Mouse (Mus musculus) T-cell, adult 2 months (primary cell): Measurements from ENCODE around the gene Map3k10.

ENCODE experiments used
- DNase-seq: peaks from one replicate; pipeline ENCODE4 v3.0.0; 2022; ENCODE audit warnings: low spot score

Gene Map3k10

GRCm38 (mm10) chr7:27674522-27675221, at the start of gene Map3k10:
Gene Map3k10, minus strand, starts transcription at chr7:27674598.
- peak; percentile 92 for DNase-seq

- DNase-seq, result no peak
Measured at GRCm38 (mm10) chr7:27721951-27722350, 47.6 kb upstream of the Map3k10 start.

GRCm38 (mm10) chr7:27710402-27710801, 36.0 kb upstream of the Map3k10 start:
- DNase-seq, result no peak

- DNase-seq, result no peak
Measured at GRCm38 (mm10) chr7:27696711-27697110, 22.3 kb upstream of the Map3k10 start.

- DNase-seq, result peak; percentile 46
Measured at GRCm38 (mm10) chr7:27691076-27691475, 16.7 kb upstream of the Map3k10 start.

GRCm38 (mm10) chr7:27688815-27689612, 14.6 kb upstream of the Map3k10 start, which contains the start of gene Zfp607b:
Gene Zfp607b, plus strand, starts transcription at chr7:27689340.
- DNase-seq, result peak; percentile 98

GRCm38 (mm10) chr7:27688246-27688788, 13.9 kb upstream of the Map3k10 start:
- no peak for DNase-seq

- DNase-seq, result no peak
Measured at GRCm38 (mm10) chr7:27687836-27688235, 13.4 kb upstream of the Map3k10 start.

- no peak for DNase-seq
Measured at GRCm38 (mm10) chr7:27687043-27687442, 12.6 kb upstream of the Map3k10 start.

GRCm38 (mm10) chr7:27685681-27686080, 11.3 kb upstream of the Map3k10 start:
- no peak for DNase-seq

GRCm38 (mm10) chr7:27685220-27685619, 10.8 kb upstream of the Map3k10 start:
- DNase-seq, result no peak

GRCm38 (mm10) chr7:27683218-27683617, 8.8 kb upstream of the Map3k10 start:
- no peak for DNase-seq

GRCm38 (mm10) chr7:27675222-27675612, 819 bp upstream of the Map3k10 start:
- no peak for DNase-seq

GRCm38 (mm10) chr7:27674195-27674521, 240 bp downstream of the Map3k10 start:
- no peak for DNase-seq

- no peak for DNase-seq
Measured at GRCm38 (mm10) chr7:27673575-27674131, 745 bp downstream of the Map3k10 start.

- DNase-seq, result no peak
Measured at GRCm38 (mm10) chr7:27673064-27673574, 1.3 kb downstream of the Map3k10 start.

- DNase-seq, result no peak
Measured at GRCm38 (mm10) chr7:27662038-27662437, 12.4 kb downstream of the Map3k10 start.

GRCm38 (mm10) chr7:27658712-27659663, 15.4 kb downstream of the Map3k10 start:
- DNase-seq, result no peak

GRCm38 (mm10) chr7:27657824-27658395, 16.5 kb downstream of the Map3k10 start:
- DNase-seq, result no peak

- DNase-seq, result no peak
Measured at GRCm38 (mm10) chr7:27656600-27656999, 17.8 kb downstream of the Map3k10 start.

GRCm38 (mm10) chr7:27655545-27655944, 18.9 kb downstream of the Map3k10 start:
- DNase-seq, result no peak
